Comparison of ENCODE assay signal across 25 mouse cellular contexts in genomic region chr3:155409867-155410266, GRCm38 (mm10).
DNase-seq lines count a peak whose midpoint lies in the region; ATAC-seq and TF ChIP-seq lines count a peak whose summit lies in the region.
"Had no signal": no experiment of that assay in that cellular context is flagged by ENCODE, and none has a peak within 500 bp of the region (broad histone marks: within the 10 kb centered on the region; RNA-seq: fewer than 3 reads in every experiment).

No protein-coding gene starts in this region.

- no peak for DNase-seq in forebrain, embryonic 10.5 days (ENCODE audit: extremely low spot score, low spot score)
- peak; percentile 28 for DNase-seq in brain, embryonic 14.5 days (ENCODE audit: low read depth)
- no peak for DNase-seq in embryo, embryonic 10 days (ENCODE audit: low spot score)
- DNase-seq in kidney, postnatal 4 days, result no peak
- DNase-seq in layer of hippocampus, adult 8-10 months (ENCODE audit: low spot score in 2 of 2), result no peak
- DNase-seq: adrenal gland, postnatal 14 days; cerebellum, adult 8-10 months; gastrocnemius, adult 2 months; heart, postnatal 4 days; kidney, adult 8-10 months; kidney, postnatal 14 days; lung, postnatal 36 days; right cerebral cortex, postnatal 14 days had no signal

- no peak overlapping the region for H3K9ac ChIP-seq in forebrain, embryonic 12.5 days
- no peak overlapping the region for H3K9ac ChIP-seq in forebrain, embryonic 16.5 days (replicated peaks; ENCODE audit: low read depth, low read length)
- H3K9ac ChIP-seq in midbrain, embryonic 13.5 days (replicated peaks), result no peak overlapping the region
- H3K9ac ChIP-seq: embryonic facial prominence, embryonic 12.5 days; heart, embryonic 15.5 days; limb, embryonic 15.5 days; liver, embryonic 15.5 days; lung, embryonic 15.5 days; neural tube, embryonic 12.5 days had no signal

- H3K9me3 ChIP-seq in forebrain, embryonic 12.5 days, result no peaks in the 10 kb centered on the region
- H3K9me3 ChIP-seq in forebrain, embryonic 10.5 days, result no peaks in the 10 kb centered on the region
- no peaks in the 10 kb centered on the region for H3K9me3 ChIP-seq in forebrain, embryonic 16.5 days (ENCODE audit: control insufficient read depth, low read length)
- H3K9me3 ChIP-seq in midbrain, embryonic 13.5 days, result no peaks in the 10 kb centered on the region
- H3K9me3 ChIP-seq: embryonic facial prominence, embryonic 12.5 days; heart, embryonic 15.5 days; limb, embryonic 15.5 days; liver, embryonic 15.5 days; lung, embryonic 15.5 days; neural tube, embryonic 12.5 days had no signal

- H3K27ac ChIP-seq in forebrain, embryonic 12.5 days, result no peak overlapping the region
- no peak overlapping the region for H3K27ac ChIP-seq in forebrain, embryonic 10.5 days
- no peak overlapping the region for H3K27ac ChIP-seq in forebrain, embryonic 16.5 days (ENCODE audit: low read length)
- H3K27ac ChIP-seq in midbrain, embryonic 13.5 days, result no peak overlapping the region
- H3K27ac ChIP-seq: embryonic facial prominence, embryonic 12.5 days; gastrocnemius, adult 2 months; heart, embryonic 15.5 days; layer of hippocampus, adult 2 months; limb, embryonic 15.5 days; liver, embryonic 15.5 days; lung, embryonic 15.5 days; neural tube, embryonic 12.5 days had no signal

- H3K4me1 ChIP-seq in forebrain, embryonic 12.5 days, result peaks cover 16% of the 10 kb centered on the region; the same call in 1 of the 2 replicates
- peaks cover 16% of the 10 kb centered on the region for H3K4me1 ChIP-seq in forebrain, embryonic 10.5 days
- H3K4me1 ChIP-seq in forebrain, embryonic 16.5 days (replicated peaks; ENCODE audit: control insufficient read depth, insufficient read depth, low read length), result peaks cover 2% of the 10 kb centered on the region; the same call in 1 of the 2 replicates
- peaks cover 14% of the 10 kb centered on the region for H3K4me1 ChIP-seq in midbrain, embryonic 13.5 days (replicated peaks)
- H3K4me1 ChIP-seq: heart, embryonic 15.5 days; limb, embryonic 15.5 days; liver, embryonic 15.5 days; lung, embryonic 15.5 days; megakaryocyte, embryonic 14.5 days; neural tube, embryonic 12.5 days had no signal

- TF ChIP-seq POLR2A in brain, embryonic 14.5 days (IDR thresholded peaks at IDR 0.05; ENCODE audit: borderline replicate concordance, extremely low read depth, insufficient read depth, insufficient read length, poor library complexity, severe bottlenecking), result no peak

- no peak for TF ChIP-seq CTCF in brain, embryonic 14.5 days (IDR thresholded peaks at IDR 0.05; ENCODE audit: borderline replicate concordance, extremely low read depth, insufficient read depth, insufficient read length)

- no peaks in the 10 kb centered on the region for H3K27me3 ChIP-seq in forebrain, embryonic 12.5 days
- no peaks in the 10 kb centered on the region for H3K27me3 ChIP-seq in forebrain, embryonic 10.5 days (ENCODE audit: poor library complexity, severe bottlenecking)
- no peaks in the 10 kb centered on the region for H3K27me3 ChIP-seq in forebrain, embryonic 16.5 days (replicated peaks; ENCODE audit: control insufficient read depth, insufficient read depth, low read length)
- no peaks in the 10 kb centered on the region for H3K27me3 ChIP-seq in midbrain, embryonic 13.5 days
- H3K27me3 ChIP-seq: embryonic facial prominence, embryonic 12.5 days; heart, embryonic 15.5 days; limb, embryonic 15.5 days; liver, embryonic 15.5 days; lung, embryonic 15.5 days; megakaryocyte, embryonic 14.5 days; neural tube, embryonic 12.5 days had no signal

- H3K36me3 ChIP-seq in forebrain, embryonic 12.5 days (replicated peaks), result no peaks in the 10 kb centered on the region
- no peaks in the 10 kb centered on the region for H3K36me3 ChIP-seq in forebrain, embryonic 10.5 days (replicated peaks)
- H3K36me3 ChIP-seq in forebrain, embryonic 16.5 days (ENCODE audit: control insufficient read depth, insufficient read depth), result no peaks in the 10 kb centered on the region
- no peaks in the 10 kb centered on the region for H3K36me3 ChIP-seq in midbrain, embryonic 13.5 days
- H3K36me3 ChIP-seq: embryonic facial prominence, embryonic 12.5 days; heart, embryonic 15.5 days; limb, embryonic 15.5 days; liver, embryonic 15.5 days; lung, embryonic 15.5 days; neural tube, embryonic 12.5 days had no signal

- no peak overlapping the region for H3K4me2 ChIP-seq in forebrain, embryonic 12.5 days
- no peak overlapping the region for H3K4me2 ChIP-seq in forebrain, embryonic 16.5 days (ENCODE audit: low read length)
- H3K4me2 ChIP-seq in midbrain, embryonic 13.5 days (replicated peaks), result no peak overlapping the region
- H3K4me2 ChIP-seq: embryonic facial prominence, embryonic 12.5 days; heart, embryonic 15.5 days; limb, embryonic 15.5 days; liver, embryonic 15.5 days; lung, embryonic 15.5 days; neural tube, embryonic 12.5 days had no signal

- peak; percentile 55; the same call in 1 of the 2 replicates for ATAC-seq in forebrain, embryonic 12.5 days (ENCODE audit: low FRiP score)
- ATAC-seq in forebrain, embryonic 16.5 days, result peak; percentile 40; the same call in 1 of the 2 replicates
- peak; percentile 50; the same call in 1 of the 2 replicates for ATAC-seq in midbrain, embryonic 13.5 days
- ATAC-seq: inflammation-experienced regulatory T-cells, adult 6 months had no signal

- H3K4me3 ChIP-seq in forebrain, embryonic 12.5 days (replicated peaks), result no peak overlapping the region
- no peak overlapping the region for H3K4me3 ChIP-seq in forebrain, embryonic 10.5 days
- H3K4me3 ChIP-seq in forebrain, embryonic 16.5 days (replicated peaks; ENCODE audit: low read length), result no peak overlapping the region
- no peak overlapping the region for H3K4me3 ChIP-seq in midbrain, embryonic 13.5 days (replicated peaks)
- H3K4me3 ChIP-seq: embryonic facial prominence, embryonic 12.5 days; gastrocnemius, adult 2 months; heart, embryonic 15.5 days; layer of hippocampus, adult 2 months; limb, embryonic 15.5 days; liver, embryonic 15.5 days; lung, embryonic 15.5 days; megakaryocyte, embryonic 14.5 days; neural tube, embryonic 12.5 days had no signal

- WGBS in forebrain, embryonic 12.5 days, result 67% methylated on average over 2 of the region's 2 CpGs
- 85% methylated on average over 2 of the region's 2 CpGs for WGBS in forebrain, embryonic 10.5 days
- 52% methylated on average over 2 of the region's 2 CpGs for WGBS in forebrain, embryonic 16.5 days
- 59% methylated on average over 2 of the region's 2 CpGs for WGBS in midbrain, embryonic 13.5 days
